Mouse (Mus musculus) C2C12 (cell line): ENCODE results near the gene Fars2.

Experiments used
- CEBPB ChIP-seq: IDR thresholded peaks from one replicate; pipeline ENCODE4 v1.6.1; 2011; ENCODE audit warnings: low read depth, mild to moderate bottlenecking, control low read depth, moderate library complexity
- CTCF ChIP-seq: IDR thresholded peaks from one replicate; pipeline ENCODE4 v1.5.1; 2011; ENCODE audit not compliant: control insufficient read depth, insufficient read depth, insufficient read length
- MAX ChIP-seq: IDR thresholded peaks from one replicate; pipeline ENCODE4 v1.6.1; 2011; ENCODE audit warnings: mild to moderate bottlenecking, control low read depth

DNA sequence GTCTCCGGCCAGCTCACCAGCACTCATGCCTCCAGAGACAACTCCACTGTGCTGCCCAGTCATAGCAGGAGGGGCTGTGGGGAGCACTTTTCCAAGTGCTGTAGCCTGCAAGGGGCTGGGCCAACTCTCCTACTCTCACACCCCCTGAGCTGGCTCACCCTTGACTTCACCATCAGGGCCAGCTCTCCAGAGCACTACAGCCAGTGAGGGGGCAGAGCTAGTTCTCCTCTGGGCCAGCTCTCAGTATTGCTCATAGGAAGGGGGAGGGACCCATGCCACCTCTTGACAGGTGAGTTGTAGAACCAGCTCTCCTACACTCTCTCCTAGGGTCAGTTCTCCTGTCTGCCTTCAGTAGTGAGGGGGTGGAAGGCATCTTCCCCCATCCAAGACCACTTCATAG lies 413.6 kb downstream of the Fars2 start:
- TF ChIP-seq CTCF (no peak), CEBPB (no peak), MAX (no peak)
